Mouse (Mus musculus): Measurements from ENCODE around the gene Appl2. TPM values are rescaled to one million over a fixed set of nuclear protein-coding genes. Genes with fewer than 3 reads are reported as not detected.

Gene Appl2
- polyA plus RNA-seq, 1 experiment, result 30.7 TPM

GRCm38 (mm10) chr10:83565449-83566441 is 82.8 kb downstream of the Appl2 start:
- Histone ChIP-seq H3K36me3 (ENCODE audit: control insufficient read depth, insufficient read depth, low read length) (peaks cover 3% of the 10 kb centered on the region), H3K4me1 (ENCODE audit: control insufficient read depth, insufficient read depth, low read length) (no peaks in the 10 kb centered on the region), H3K27me3 (ENCODE audit: control insufficient read depth, insufficient read depth, low read length) (no peaks in the 10 kb centered on the region), H3K4me3 (ENCODE audit: control insufficient read depth, low read depth, low read length) (no peak overlapping the region), H3K27ac (ENCODE audit: control insufficient read depth, insufficient read depth, low read depth, low read length) (no peak overlapping the region)
- TF ChIP-seq CTCF (IDR thresholded peaks at IDR 0.05; ENCODE audit: control insufficient read depth, insufficient read depth, insufficient replicate concordance, low read depth, low read length) (no peak), POLR2A (IDR thresholded peaks at IDR 0.05; ENCODE audit: control insufficient read depth, low read depth, low read length) (no peak)

DNA sequence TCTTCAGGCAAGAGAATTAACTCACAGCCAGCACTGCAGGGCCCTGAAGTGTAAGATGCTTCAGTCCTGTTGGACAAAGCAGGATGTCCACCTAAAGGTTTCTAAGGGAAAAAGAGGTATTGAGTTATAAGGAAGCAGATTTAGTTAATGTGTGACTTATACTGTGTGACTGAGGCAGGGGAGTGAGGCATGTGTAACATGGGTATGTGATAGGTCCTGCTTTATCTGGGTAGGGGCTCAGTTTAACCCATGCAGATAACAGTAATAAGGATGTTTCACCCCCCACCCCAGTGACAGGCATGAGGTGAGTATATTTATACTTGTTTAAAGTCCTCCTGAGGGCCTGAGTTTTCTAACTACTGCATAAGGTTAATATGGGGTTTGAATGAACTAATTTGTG is 85.5 kb downstream of the Appl2 start:
- Histone ChIP-seq H3K4me3 (ENCODE audit: control insufficient read depth, low read depth, low read length) (no peak overlapping the region), H3K36me3 (ENCODE audit: control insufficient read depth, insufficient read depth, low read length) (peaks cover 2% of the 10 kb centered on the region; the same call in 1 of the 2 replicates), H3K27ac (ENCODE audit: control insufficient read depth, insufficient read depth, low read depth, low read length) (no peak overlapping the region), H3K4me1 (ENCODE audit: control insufficient read depth, insufficient read depth, low read length) (no peaks in the 10 kb centered on the region), H3K27me3 (ENCODE audit: control insufficient read depth, insufficient read depth, low read length) (no peaks in the 10 kb centered on the region)
- TF ChIP-seq CTCF (IDR thresholded peaks at IDR 0.05; ENCODE audit: control insufficient read depth, insufficient read depth, insufficient replicate concordance, low read depth, low read length) (no peak), POLR2A (IDR thresholded peaks at IDR 0.05; ENCODE audit: control insufficient read depth, low read depth, low read length) (no peak)

Other genes starting within 250 kb of the Appl2 start
- gene Aldh1l2, start 114.6 kb downstream of the Appl2 start, polyA plus RNA-seq (2012; rRNA removed), result 0.32 and 0.34 TPM in 2 replicates
- 0.89 and 1.3 TPM in 2 replicates for gene Washc4, start 105.0 kb downstream of the Appl2 start, polyA plus RNA-seq (2012; rRNA removed)
- gene 1500009L16Rik, start 74.1 kb upstream of the Appl2 start, polyA plus RNA-seq (2012; rRNA removed), result 8.1 and 13.6 TPM in 2 replicates

Measured in testis, adult 2 months (tissue).